Mouse (Mus musculus): Measurements from ENCODE around the gene Gm10639. TPM values are rescaled to one million over a fixed set of nuclear protein-coding genes. Genes with fewer than 3 reads are reported as not detected.
A peak's percentile ranks its signal among the peaks of the same experiment; 100 is the strongest.
"Not testable (repeated sequence)": the region's sequence is repeated elsewhere in the genome, so short reads cannot be mapped to it uniquely, and the experiment has no call there.

The Gm10639 gene
- total RNA-seq (2015) (not detected in 2 replicates), total RNA-seq (2017) (not detected in 2 replicates)

- not testable (repeated sequence) for ATAC-seq (replicated peaks; ENCODE audit: poor library complexity)
Observed at GRCm38 (mm10) chr9:78289723-78290122, at the start of gene Gm10639. Gm10639 (plus strand) TSS chr9:78289923.

GRCm38 (mm10) chr9:78255683-78256470, 33.8 kb upstream of the Gm10639 start:
- not testable (repeated sequence) for ATAC-seq (replicated peaks; ENCODE audit: poor library complexity)

DNA sequence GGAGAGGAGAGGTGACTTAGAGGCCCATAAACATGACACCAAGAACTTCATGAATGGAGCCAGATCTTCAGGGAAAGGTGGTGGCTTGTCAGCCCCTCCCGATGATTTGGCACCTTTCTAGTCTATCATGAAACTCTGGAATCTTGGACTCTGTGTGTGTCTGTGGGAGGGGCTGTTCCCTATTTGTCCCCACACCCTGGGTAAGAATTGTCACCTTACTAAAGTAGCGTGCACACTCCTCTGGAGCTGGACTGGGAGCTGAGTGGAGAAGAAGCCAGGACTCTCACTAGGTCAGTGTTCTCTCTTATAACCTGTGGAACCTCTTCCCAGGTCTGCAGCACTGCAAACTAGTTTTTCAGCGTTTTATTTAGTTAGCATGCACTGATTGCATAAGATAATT, 32.8 kb upstream of the Gm10639 start, which contains the start of gene Gm3776:
Gene Gm3776 (plus strand): TSS at position 216 of the 400 bp plus-strand sequence.
- ATAC-seq (replicated peaks; ENCODE audit: poor library complexity) = not testable (repeated sequence)

GRCm38 (mm10) chr9:78259688-78260087, 30.0 kb upstream of the Gm10639 start:
- ATAC-seq (replicated peaks; ENCODE audit: poor library complexity) = peak; percentile 97

GRCm38 (mm10) chr9:78270945-78271344, 18.8 kb upstream of the Gm10639 start:
- not testable (repeated sequence) for ATAC-seq (replicated peaks; ENCODE audit: poor library complexity)

DNA sequence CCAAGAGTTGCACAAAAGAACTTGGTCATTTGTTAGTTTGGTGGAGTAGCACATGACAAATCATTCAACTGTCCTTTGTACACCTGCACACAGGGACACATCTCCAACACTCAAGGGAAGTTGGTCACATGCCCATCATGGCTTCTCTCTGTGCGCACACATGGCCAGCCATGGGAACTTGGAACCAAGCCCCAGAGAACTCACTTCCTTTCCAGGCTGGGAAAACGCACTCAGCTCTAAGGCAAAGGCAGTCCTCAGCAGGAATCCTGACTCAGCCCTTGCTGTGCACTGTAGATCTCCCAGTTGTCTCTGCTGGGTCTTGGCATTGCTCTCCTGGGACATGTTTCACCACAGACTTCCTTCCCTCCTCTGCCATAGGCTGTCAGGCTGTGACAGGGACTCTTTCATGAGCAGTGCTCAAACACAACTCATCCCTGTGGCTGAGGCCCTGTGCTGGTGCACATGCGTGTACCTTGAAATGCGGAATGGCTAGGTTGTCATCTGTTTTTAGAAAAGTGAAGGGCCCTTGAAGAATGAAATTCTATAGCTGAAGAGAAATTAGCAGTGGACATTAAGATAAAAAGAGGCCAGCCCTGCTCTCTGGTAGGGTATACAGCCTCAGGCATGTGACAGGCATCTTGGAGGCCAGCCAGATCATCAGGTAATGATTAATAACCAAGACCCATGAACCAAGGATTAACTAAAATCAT, 7.6 kb upstream of the Gm10639 start:
- ATAC-seq (replicated peaks; ENCODE audit: poor library complexity) = not testable (repeated sequence)

- ATAC-seq (replicated peaks; ENCODE audit: poor library complexity) = not testable (repeated sequence)
Observed at GRCm38 (mm10) chr9:78289063-78289462, 660 bp upstream of the Gm10639 start.

GRCm38 (mm10) chr9:78292462-78292861, 2.7 kb downstream of the Gm10639 start:
- not testable (repeated sequence) for ATAC-seq (replicated peaks; ENCODE audit: poor library complexity)

DNA sequence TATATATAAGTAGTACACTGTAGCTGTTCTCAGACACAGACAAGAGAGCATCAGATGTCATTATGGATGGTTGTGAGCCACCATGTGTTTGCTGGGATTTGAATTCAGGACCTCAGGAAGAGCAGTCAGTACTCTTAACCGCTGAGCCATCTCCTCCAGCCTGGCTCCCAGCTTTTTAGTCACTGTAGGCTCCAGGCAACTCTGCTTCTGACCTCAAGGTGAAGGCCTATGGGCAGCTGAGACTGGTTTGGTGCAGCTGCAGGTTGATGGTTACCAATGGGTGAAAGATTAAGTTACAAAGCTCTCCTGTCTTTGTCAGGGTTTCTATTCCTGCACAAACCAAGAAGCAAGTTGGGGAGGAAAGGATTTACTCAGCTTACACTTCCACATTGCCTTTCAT, 4.0 kb downstream of the Gm10639 start:
- ATAC-seq (replicated peaks; ENCODE audit: poor library complexity) = not testable (repeated sequence)

GRCm38 (mm10) chr9:78294781-78295180, 5.1 kb downstream of the Gm10639 start:
- not testable (repeated sequence) for ATAC-seq (replicated peaks; ENCODE audit: poor library complexity)

DNA sequence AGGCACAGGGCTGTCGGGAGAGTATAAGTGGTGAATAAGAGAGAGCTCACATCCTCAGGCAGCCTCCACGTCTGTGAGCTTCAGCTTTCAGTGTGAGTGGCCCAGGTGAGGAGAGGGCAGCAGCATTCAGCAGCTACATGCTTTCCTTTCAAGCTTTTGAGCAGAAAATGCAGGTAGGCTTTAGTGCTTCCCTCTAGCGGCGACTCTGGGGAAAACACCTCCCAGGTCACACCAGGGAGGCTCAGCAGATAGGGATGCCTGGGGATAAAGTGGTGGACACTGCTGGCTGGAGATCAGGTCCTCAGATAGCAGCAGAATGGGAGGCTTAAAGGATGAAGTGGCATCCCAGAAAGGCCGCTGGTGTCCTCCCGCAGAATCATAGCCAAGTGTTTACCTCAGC, 6.4 kb downstream of the Gm10639 start:
- peak; percentile 76 for ATAC-seq (replicated peaks; ENCODE audit: poor library complexity)

DNA sequence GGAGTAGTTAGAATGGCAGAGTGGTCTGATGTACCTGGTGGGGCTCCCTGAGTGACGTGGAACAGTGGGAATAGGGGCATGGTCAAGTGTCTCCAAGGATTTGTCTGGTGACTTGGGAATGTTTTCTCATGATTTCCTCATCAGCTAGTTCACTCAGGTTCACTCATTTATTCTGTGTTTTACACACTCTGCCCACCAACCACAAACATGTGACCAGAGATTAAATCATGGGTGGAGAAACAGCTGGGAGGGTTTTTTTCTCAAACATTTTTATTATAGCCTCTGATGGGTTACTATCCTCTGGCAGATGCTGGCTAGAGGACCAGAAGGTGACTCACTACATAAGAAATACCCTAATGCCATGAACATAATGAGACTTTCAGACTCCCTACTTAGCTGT, 8.5 kb downstream of the Gm10639 start:
- no peak for ATAC-seq (replicated peaks; ENCODE audit: poor library complexity)

DNA sequence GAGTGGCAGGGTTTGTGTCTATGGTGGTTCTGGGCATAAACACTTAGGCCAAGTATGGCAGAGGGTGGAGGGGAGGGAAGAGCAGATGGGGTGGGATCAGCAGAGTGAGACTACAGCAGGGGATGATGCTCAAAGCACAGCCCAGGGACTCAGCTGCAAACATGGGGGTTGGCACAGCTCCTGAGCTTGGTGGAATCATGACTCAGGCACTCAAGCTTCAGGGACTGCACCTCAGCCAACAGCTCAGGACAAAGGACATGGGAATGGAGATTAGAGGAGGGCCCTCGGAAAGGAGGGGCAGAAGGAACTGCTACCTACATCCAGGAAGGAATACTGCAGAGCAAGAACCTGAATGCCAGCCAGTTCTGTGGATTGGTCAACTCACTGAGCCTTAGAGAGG, 9.4 kb downstream of the Gm10639 start:
- not testable (repeated sequence) for ATAC-seq (replicated peaks; ENCODE audit: poor library complexity)

- ATAC-seq (replicated peaks; ENCODE audit: poor library complexity) = not testable (repeated sequence)
Observed at GRCm38 (mm10) chr9:78308122-78308521, 18.4 kb downstream of the Gm10639 start.

DNA sequence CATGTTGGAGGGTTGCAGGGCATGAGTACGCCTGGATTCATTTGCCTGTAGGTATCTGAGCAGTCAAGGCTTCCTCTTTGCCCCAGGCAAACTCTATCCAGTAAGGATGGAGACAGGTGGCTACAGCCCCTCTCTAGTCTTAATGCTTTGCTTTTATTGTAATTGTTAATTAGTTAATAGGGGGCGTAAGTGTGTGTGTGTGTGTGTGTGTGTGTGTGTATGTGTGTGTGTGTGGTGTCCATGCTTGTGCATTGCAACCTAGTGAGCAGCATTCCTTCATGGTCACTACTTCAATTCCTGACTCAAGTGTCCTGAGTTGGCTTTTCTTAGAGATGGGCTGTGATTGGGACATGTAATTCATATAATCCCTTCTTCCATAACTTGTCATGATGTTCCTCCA, 25.0 kb downstream of the Gm10639 start, which contains the start of gene Omt2a:
Gene Omt2a (minus strand): TSS at position 101 of the 400 bp plus-strand sequence.
- no peak for ATAC-seq (replicated peaks; ENCODE audit: poor library complexity)

DNA sequence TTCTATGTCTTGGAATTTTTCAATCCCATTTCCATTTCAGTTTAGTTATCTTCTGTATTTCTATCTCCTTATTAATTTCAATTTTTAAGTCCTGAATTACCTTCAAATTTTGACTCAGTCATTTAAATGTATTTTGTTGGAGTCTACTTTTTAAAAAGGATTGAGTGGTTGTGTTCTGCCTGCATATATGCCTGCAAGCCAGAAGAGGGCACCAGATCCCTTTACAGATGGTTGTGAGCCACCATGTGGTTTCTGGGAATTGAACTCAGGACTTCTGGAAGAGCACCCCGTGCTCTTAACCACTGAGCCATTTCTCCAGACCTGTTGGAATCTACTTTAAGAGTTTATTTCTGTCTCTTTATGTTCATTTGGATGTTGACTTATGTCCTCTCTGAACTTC, 29.8 kb downstream of the Gm10639 start:
- no peak for ATAC-seq (replicated peaks; ENCODE audit: poor library complexity)

- ATAC-seq (replicated peaks; ENCODE audit: poor library complexity) = not testable (repeated sequence)
Observed at GRCm38 (mm10) chr9:78327289-78327688, 37.6 kb downstream of the Gm10639 start, which contains the start of gene Omt2b. Omt2b (plus strand) TSS chr9:78327589.

DNA sequence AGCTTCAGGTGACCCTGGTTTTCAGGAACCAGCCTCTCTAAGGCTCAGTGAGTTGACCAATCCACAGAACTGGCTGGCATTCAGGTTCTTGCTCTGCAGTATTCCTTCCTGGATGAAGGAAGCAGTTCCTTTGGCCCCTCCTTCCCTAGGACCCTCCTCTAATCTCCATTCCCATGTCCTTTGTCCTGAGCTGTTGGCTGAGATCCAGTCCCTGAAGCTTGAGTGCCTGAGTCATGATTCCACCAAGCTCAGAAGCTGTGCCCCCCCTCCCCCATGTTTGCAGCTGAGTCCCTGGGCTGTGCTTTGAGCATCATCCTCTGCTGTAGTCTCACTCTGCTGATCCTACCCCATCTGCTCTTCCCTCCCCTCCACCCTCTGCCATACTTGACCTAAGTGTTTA, 47.3 kb downstream of the Gm10639 start:
- ATAC-seq (replicated peaks; ENCODE audit: poor library complexity) = not testable (repeated sequence)

- peak; percentile 69; the same call in 1 of the 2 replicates for ATAC-seq (replicated peaks; ENCODE audit: poor library complexity)
Observed at GRCm38 (mm10) chr9:78340324-78340723, 50.6 kb downstream of the Gm10639 start.

DNA sequence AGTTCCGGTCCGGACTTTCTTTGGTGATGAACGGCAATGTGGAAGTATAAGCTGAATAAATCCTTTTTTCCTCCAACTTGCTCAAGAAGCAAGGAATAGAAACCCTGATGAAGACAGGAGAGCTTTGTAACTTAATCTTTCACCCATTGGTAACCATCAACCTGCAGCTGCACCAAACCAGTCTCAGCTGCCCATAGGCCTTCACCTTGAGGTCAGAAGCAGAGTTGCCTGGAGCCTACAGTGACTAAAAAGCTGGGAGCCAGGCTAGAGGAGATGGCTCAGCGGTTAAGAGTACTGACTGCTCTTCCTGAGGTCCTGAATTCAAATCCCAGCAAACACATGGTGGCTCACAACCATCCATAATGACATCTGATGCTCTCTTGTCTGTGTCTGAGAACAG, 52.8 kb downstream of the Gm10639 start:
- ATAC-seq (replicated peaks; ENCODE audit: poor library complexity) = not testable (repeated sequence)

GRCm38 (mm10) chr9:78343055-78343454, 53.3 kb downstream of the Gm10639 start:
- not testable (repeated sequence) for ATAC-seq (replicated peaks; ENCODE audit: poor library complexity)

DNA sequence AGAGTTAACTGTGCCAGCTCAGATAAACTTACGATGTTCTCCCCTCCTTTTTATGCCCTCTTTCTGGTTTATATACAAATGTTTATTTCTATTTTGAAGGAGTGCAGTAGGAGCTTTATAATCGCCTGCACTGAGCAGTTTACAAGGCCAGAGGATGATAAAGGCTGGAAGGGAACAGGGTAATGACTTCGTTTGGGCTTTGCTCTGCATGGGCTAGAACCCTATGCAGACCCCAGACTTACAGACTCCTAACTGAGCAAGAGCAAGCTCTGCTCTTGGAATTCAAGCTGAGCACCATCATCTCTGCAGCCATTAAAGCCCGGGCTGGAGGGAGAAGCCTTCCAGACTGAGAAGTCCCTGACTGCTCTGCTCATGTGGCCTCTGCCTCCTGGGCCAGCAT, 55.5 kb downstream of the Gm10639 start:
- ATAC-seq (replicated peaks; ENCODE audit: poor library complexity) = not testable (repeated sequence)

Measured in megakaryocyte progenitor cell, adult 5-6 weeks (primary cell).